In the genomic region with DNA sequence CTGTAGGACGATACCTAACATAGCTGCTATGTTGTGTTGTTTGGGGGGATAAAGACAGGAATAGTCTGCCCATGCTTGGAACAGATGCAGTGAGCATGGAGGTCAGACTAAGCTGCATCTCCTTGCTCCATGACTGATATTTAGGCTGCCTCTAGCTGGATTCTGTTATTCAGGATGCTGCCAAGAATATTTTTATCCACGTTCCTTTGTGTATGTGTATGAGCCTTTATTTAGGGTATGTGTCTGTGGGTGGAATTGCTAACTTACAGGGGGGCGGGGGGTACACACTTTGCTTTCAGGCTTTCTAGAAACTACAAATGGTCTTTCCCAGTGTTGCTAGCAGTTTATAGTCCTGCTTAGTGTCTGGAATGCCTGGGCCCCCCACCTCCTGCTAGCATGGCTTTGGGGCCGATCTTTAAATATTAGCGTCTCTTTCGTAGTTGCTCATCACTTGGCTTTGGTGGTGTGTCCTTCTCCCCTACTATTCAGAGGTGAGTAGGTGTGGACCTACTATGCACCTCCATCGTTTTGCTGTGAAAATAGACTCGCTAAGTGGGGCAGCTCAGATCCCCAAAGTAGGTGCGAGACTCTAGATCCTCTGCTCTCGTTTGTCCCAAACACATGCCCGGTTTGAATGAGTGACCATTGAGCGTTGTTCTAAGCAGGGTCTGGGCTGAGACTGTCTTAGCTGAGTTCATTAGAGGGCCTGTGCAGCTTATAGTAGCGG, we compare ENCODE assay signal across 14 mouse cellular contexts. TPM values are rescaled to one million over a fixed set of nuclear protein-coding genes. Genes with fewer than 3 reads are reported as not detected.
DNase-seq lines count a peak whose midpoint lies in the region; ATAC-seq and TF ChIP-seq lines count a peak whose summit lies in the region.
"Had no signal": no experiment of that assay in that cellular context is flagged by ENCODE, and none has a peak within 500 bp of the region (broad histone marks: within the 10 kb centered on the region; RNA-seq: fewer than 3 reads in every experiment).

No protein-coding gene starts in this region.

- peak overlapping the region; percentile 16; the same call in 1 of the 2 replicates for H3K27ac ChIP-seq in forebrain, embryonic 10.5 days
- no peak overlapping the region for H3K27ac ChIP-seq in forebrain, embryonic 12.5 days
- 0 out of 2 replicates have a peak overlapping the region, but pooled peaks have one; percentile 8 for H3K27ac ChIP-seq in hindbrain, postnatal 0 days
- H3K27ac ChIP-seq in hindbrain, embryonic 10.5 days = no peak overlapping the region
- H3K27ac ChIP-seq in neural tube, embryonic 13.5 days (replicated peaks) = peak overlapping the region; percentile 9; the same call in 1 of the 2 replicates
- H3K27ac ChIP-seq in stomach, postnatal 0 days (replicated peaks) = peak overlapping the region; percentile 20
- H3K27ac ChIP-seq: heart, embryonic 13.5 days; liver, embryonic 13.5 days had no signal

- no peaks in the 10 kb centered on the region for H3K27me3 ChIP-seq in forebrain, embryonic 10.5 days (ENCODE audit: poor library complexity, severe bottlenecking)
- no peaks in the 10 kb centered on the region for H3K27me3 ChIP-seq in forebrain, embryonic 12.5 days
- no peaks in the 10 kb centered on the region for H3K27me3 ChIP-seq in hindbrain, postnatal 0 days (ENCODE audit: insufficient read depth, low read length)
- H3K27me3 ChIP-seq in hindbrain, embryonic 10.5 days (ENCODE audit: insufficient read depth, poor library complexity, severe bottlenecking) = no peaks in the 10 kb centered on the region
- no peaks in the 10 kb centered on the region for H3K27me3 ChIP-seq in neural tube, embryonic 13.5 days
- no peaks in the 10 kb centered on the region for H3K27me3 ChIP-seq in stomach, postnatal 0 days (ENCODE audit: control insufficient read depth, insufficient read depth, low read length)
- H3K27me3 ChIP-seq: heart, embryonic 13.5 days; liver, embryonic 13.5 days had no signal

- 78% methylated on average over 13 of the region's 13 CpGs for WGBS in forebrain, embryonic 10.5 days
- WGBS in forebrain, embryonic 12.5 days = 76% methylated on average over 13 of the region's 13 CpGs
- WGBS in hindbrain, postnatal 0 days = 78% methylated on average over 13 of the region's 13 CpGs
- 81% methylated on average over 13 of the region's 13 CpGs for WGBS in hindbrain, embryonic 10.5 days
- 66% methylated on average over 13 of the region's 13 CpGs for WGBS in neural tube, embryonic 13.5 days
- 71% methylated on average over 13 of the region's 13 CpGs for WGBS in stomach, postnatal 0 days

- H3K4me2 ChIP-seq in forebrain, embryonic 12.5 days = no peak overlapping the region
- H3K4me2 ChIP-seq in hindbrain, postnatal 0 days (ENCODE audit: low read depth, low read length) = no peak overlapping the region
- no peak overlapping the region for H3K4me2 ChIP-seq in neural tube, embryonic 13.5 days
- H3K4me2 ChIP-seq in stomach, postnatal 0 days (replicated peaks; ENCODE audit: low read depth) = 0 out of 2 replicates have a peak overlapping the region, but pooled peaks have one; percentile 0
- H3K4me2 ChIP-seq: liver, embryonic 13.5 days had no signal

- H3K36me3 ChIP-seq in forebrain, embryonic 10.5 days (replicated peaks) = peaks cover 8% of the 10 kb centered on the region
- H3K36me3 ChIP-seq in forebrain, embryonic 12.5 days (replicated peaks) = no peaks in the 10 kb centered on the region
- no peaks in the 10 kb centered on the region for H3K36me3 ChIP-seq in hindbrain, postnatal 0 days (ENCODE audit: insufficient read depth, low read length)
- H3K36me3 ChIP-seq in hindbrain, embryonic 10.5 days = peaks cover 15% of the 10 kb centered on the region; the same call in 1 of the 2 replicates
- no peaks in the 10 kb centered on the region for H3K36me3 ChIP-seq in neural tube, embryonic 13.5 days
- H3K36me3 ChIP-seq in stomach, postnatal 0 days (ENCODE audit: control insufficient read depth, insufficient read depth, low read length) = no peaks in the 10 kb centered on the region
- H3K36me3 ChIP-seq: heart, embryonic 13.5 days; liver, embryonic 13.5 days had no signal

- no peak for TF ChIP-seq EP300 in stomach, postnatal 0 days (optimal IDR thresholded peaks at IDR 0.05)

- H3K4me3 ChIP-seq in forebrain, embryonic 10.5 days = no peak overlapping the region
- no peak overlapping the region for H3K4me3 ChIP-seq in forebrain, embryonic 12.5 days (replicated peaks)
- no peak overlapping the region for H3K4me3 ChIP-seq in hindbrain, postnatal 0 days (ENCODE audit: low read length)
- no peak overlapping the region for H3K4me3 ChIP-seq in hindbrain, embryonic 10.5 days
- H3K4me3 ChIP-seq in neural tube, embryonic 13.5 days = no peak overlapping the region
- no peak overlapping the region for H3K4me3 ChIP-seq in stomach, postnatal 0 days (ENCODE audit: low read depth, low read length)
- H3K4me3 ChIP-seq: heart, embryonic 13.5 days; liver, embryonic 13.5 days had no signal

- ATAC-seq in forebrain, embryonic 12.5 days (ENCODE audit: low FRiP score) = no peak
- no peak for ATAC-seq in hindbrain, postnatal 0 days
- ATAC-seq in neural tube, embryonic 13.5 days (ENCODE audit: low read depth) = no peak
- ATAC-seq in stomach, postnatal 0 days (ENCODE audit: low FRiP score, low TSS enrichment) = peak; percentile 26; the same call in 1 of the 2 replicates

- no peaks in the 10 kb centered on the region for H3K9me3 ChIP-seq in forebrain, embryonic 10.5 days
- no peaks in the 10 kb centered on the region for H3K9me3 ChIP-seq in forebrain, embryonic 12.5 days
- no peaks in the 10 kb centered on the region for H3K9me3 ChIP-seq in hindbrain, postnatal 0 days (ENCODE audit: low read length)
- H3K9me3 ChIP-seq in hindbrain, embryonic 10.5 days = no peaks in the 10 kb centered on the region
- H3K9me3 ChIP-seq in neural tube, embryonic 13.5 days = no peaks in the 10 kb centered on the region
- no peaks in the 10 kb centered on the region for H3K9me3 ChIP-seq in stomach, postnatal 0 days (ENCODE audit: control insufficient read depth, low read length)
- H3K9me3 ChIP-seq: heart, embryonic 13.5 days; liver, embryonic 13.5 days had no signal

- TF ChIP-seq CTCF in hindbrain, postnatal 0 days (IDR thresholded peaks at IDR 0.05; ENCODE audit: low read depth) = no peak
- TF ChIP-seq CTCF in stomach, postnatal 0 days (IDR thresholded peaks at IDR 0.05; ENCODE audit: low read depth) = no peak

- no peak for DNase-seq in forebrain, embryonic 10.5 days (ENCODE audit: extremely low spot score, low spot score)
- no peak for DNase-seq in hindbrain, postnatal 0 days (ENCODE audit: low spot score)
- no peak for DNase-seq in hindbrain, embryonic 10.5 days (ENCODE audit: low spot score)
- DNase-seq in neural tube, embryonic 10.5 days (ENCODE audit: extremely low spot score, low spot score) = no peak
- DNase-seq in stomach, postnatal 0 days (ENCODE audit: low spot score) = no peak
- DNase-seq in thymus, postnatal 10 days (ENCODE audit: low spot score in 2 of 2) = no peak
- DNase-seq: adrenal gland, adult 8-10 months; cerebellum, postnatal 14 days; kidney, adult 8-10 months; liver, embryonic 13.5 days; thymus, postnatal 14 days had no signal

- H3K4me1 ChIP-seq in forebrain, embryonic 10.5 days = peaks cover 35% of the 10 kb centered on the region
- peaks cover 46% of the 10 kb centered on the region for H3K4me1 ChIP-seq in forebrain, embryonic 12.5 days
- 0 out of 2 replicates have a peak, but pooled peaks cover 9% of the 10 kb centered on the region for H3K4me1 ChIP-seq in hindbrain, postnatal 0 days (ENCODE audit: insufficient read depth, low read length)
- peaks cover 50% of the 10 kb centered on the region for H3K4me1 ChIP-seq in hindbrain, embryonic 10.5 days (replicated peaks)
- H3K4me1 ChIP-seq in neural tube, embryonic 13.5 days (replicated peaks) = peaks cover 78% of the 10 kb centered on the region
- H3K4me1 ChIP-seq in stomach, postnatal 0 days (replicated peaks; ENCODE audit: control insufficient read depth, insufficient read depth) = no peaks in the 10 kb centered on the region

- no peak overlapping the region for H3K9ac ChIP-seq in forebrain, embryonic 12.5 days
- H3K9ac ChIP-seq in hindbrain, postnatal 0 days (replicated peaks; ENCODE audit: low read length) = no peak overlapping the region
- no peak overlapping the region for H3K9ac ChIP-seq in neural tube, embryonic 13.5 days
- no peak overlapping the region for H3K9ac ChIP-seq in stomach, postnatal 0 days (ENCODE audit: low read length)
- H3K9ac ChIP-seq: heart, embryonic 13.5 days; liver, embryonic 13.5 days had no signal

RNA-seq across cellular contexts. Expression of a gene that starts 45.0 kb away (rescaled TPM):
- 29.7 and 31.6 TPM in 2 replicates for polyA plus RNA-seq in forebrain, embryonic 10.5 days (2016; fragmentation: Nextera tagmentation; extraction: Ambion mirVana)
- 78.6 and 83.5 TPM in 2 replicates for polyA plus RNA-seq in forebrain, embryonic 12.5 days (2016; fragmentation: Nextera tagmentation; extraction: Ambion mirVana)
- 55.3 and 66.4 TPM in 2 replicates for total RNA-seq in hindbrain, postnatal 0 days (2014; rRNA removed)
- 52.5 and 56.4 TPM in 2 replicates for polyA plus RNA-seq in hindbrain, postnatal 0 days (2015; fragmentation: Nextera tagmentation; extraction: Ambion mirVana)
- 43.8 and 55.9 TPM in 2 replicates for polyA plus RNA-seq in hindbrain, embryonic 10.5 days (2016; fragmentation: Nextera tagmentation; extraction: Ambion mirVana)
- 58.5 and 62.3 TPM in 2 replicates for polyA plus RNA-seq in neural tube, embryonic 13.5 days (2015; fragmentation: Nextera tagmentation; extraction: Ambion mirVana)
- polyA plus RNA-seq in stomach, postnatal 0 days (2015; fragmentation: Nextera tagmentation; extraction: Ambion mirVana) = 3.6 TPM in 2 replicates

Comparison
In these comparisons a context has a peak if more than half of its experiments do, and no peak if none do; other contexts are left out.
1. H3K27ac ChIP-seq: peak in forebrain, embryonic 10.5 days (single experiment), hindbrain, postnatal 0 days (single experiment), neural tube, embryonic 13.5 days (single experiment) and stomach, postnatal 0 days (single experiment); none in forebrain, embryonic 12.5 days (single experiment) and hindbrain, embryonic 10.5 days (single experiment).